Mouse (Mus musculus) testis, adult 10 weeks (tissue): ENCODE results near the gene Vmn2r18. TPM values are rescaled to one million over a fixed set of nuclear protein-coding genes. Genes with fewer than 3 reads are reported as not detected.

Experiments
- polyA plus RNA-seq: library from polyadenylated mRNA; stranded (reverse); fragments of 350-450 nt; fragmentation: Illumina TruSeq; extraction: RNeasy Lipid Tissue Mini Kit (QIAGEN cat#74804); gene quantifications from one replicate; pipeline ENCODE4 v1.2.3, GENCODE M21; 2014; ENCODE audit warnings: low read depth, low replicate concordance

Vmn2r18 gene
- 0.41 TPM for polyA plus RNA-seq

DNA sequence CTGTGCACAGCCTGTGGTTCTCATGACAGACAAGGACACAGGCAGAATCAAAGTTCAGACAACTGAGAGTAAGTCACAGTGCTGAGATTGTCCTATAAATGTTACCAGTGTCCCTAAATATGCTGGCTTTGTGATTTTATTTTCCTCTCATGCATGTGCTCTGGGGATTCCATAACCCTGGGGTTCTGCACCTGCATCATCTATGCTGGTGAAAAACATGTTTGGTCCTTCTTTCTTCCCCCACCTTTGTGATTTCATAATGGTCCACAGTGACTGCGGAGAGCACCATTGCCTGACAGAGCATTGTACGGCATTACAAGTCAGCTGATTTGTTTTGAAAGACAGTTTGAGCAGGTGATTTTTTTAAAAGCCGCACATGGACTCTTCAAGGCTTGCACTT, at the start of gene Vmn2r18:
Gene Vmn2r18, minus strand, starts transcription at position 101 of the 400 bp plus-strand sequence.

DNA sequence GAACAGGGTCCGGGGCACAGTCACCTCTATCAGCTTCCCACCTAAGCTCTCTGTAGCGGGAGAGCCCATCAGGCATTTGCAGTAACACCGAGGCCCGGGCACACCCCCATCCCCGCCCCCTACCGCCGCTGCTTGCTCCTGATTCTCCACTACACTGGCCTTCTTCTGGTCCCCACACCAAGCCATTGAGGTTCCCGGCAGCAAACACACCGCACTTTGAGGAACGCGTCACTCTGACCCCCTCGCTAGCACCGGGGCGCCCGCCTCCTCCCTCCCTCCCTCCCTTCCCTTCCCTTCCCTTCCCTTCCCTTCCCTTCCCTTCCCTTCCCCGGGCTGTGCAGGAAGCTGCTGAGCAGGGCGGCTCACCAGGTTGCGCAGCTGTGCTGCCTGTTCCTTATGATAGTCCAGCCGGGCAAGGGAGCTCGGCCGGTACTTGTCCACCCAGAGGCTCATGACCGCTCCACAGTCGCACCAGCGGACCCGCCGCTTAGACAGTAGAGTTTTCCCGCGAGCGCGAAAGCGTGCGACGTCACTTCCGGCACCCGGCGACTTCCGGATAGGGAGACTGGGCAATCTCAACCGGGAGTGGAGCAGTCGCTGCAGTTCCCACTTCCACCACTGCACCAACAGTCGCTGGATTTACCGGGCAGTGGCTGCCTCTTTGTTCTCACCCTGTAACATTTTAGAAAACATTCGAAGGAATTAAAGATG, 45.0 kb upstream of the Vmn2r18 start, which contains the start of gene Rfc3:
Gene Rfc3, minus strand, starts transcription at position 543 of the 711 bp plus-strand sequence.

Other genes starting within 250 kb of the Vmn2r18 start
- not detected for gene Gm42906, start 177.9 kb downstream of the Vmn2r18 start, polyA plus RNA-seq
- gene Rfc3, start 45.2 kb upstream of the Vmn2r18 start, polyA plus RNA-seq = 22.2 TPM